Mouse (Mus musculus) limb, embryonic 14.5 days (tissue): ENCODE data around the gene Amigo1. TPM values are rescaled to one million over a fixed set of nuclear protein-coding genes. Genes with fewer than 3 reads are reported as not detected.
A peak's percentile ranks its signal among the peaks of the same experiment; 100 is the strongest.

Experiments
- ATAC-seq: fragments of 200-750 bp; cut with Nextera tagmentation; 2 replicates; pipeline ENCODE4 v1.8.0; 2017; ENCODE audit warnings: low read depth, moderate number of reproducible peaks, moderate TSS enrichment; ENCODE audit not compliant: low FRiP score
- DNase-seq: peaks from one replicate; pipeline ENCODE4 v3.0.0-alpha.2; 2015; ENCODE audit warnings: low spot score
- H3K27ac ChIP-seq: fragments of 300-500 bp; sonication (generic); replicated peaks from 2 replicates; pipeline ENCODE4 v1.5.1; 2014; ENCODE audit warnings: low read depth, mild to moderate bottlenecking, low read length, moderate library complexity, mixed read lengths
- H3K27me3 ChIP-seq: fragments of 300-500 bp; sonication (generic); 2 replicates; pipeline ENCODE4 v1.6.1; 2014; ENCODE audit warnings: low read length, mixed read lengths; ENCODE audit not compliant: control insufficient read depth, insufficient read depth
- H3K36me3 ChIP-seq: fragments of 300-500 bp; sonication (generic); 2 replicates; pipeline ENCODE4 v1.6.1; 2014; ENCODE audit warnings: mild to moderate bottlenecking, low read length, moderate library complexity, mixed read lengths; ENCODE audit not compliant: control insufficient read depth, insufficient read depth
- H3K4me1 ChIP-seq: fragments of 300-500 bp; sonication (generic); 2 replicates; pipeline ENCODE4 v1.6.1; 2014; ENCODE audit warnings: antibody characterized with exemption, low read length, mixed read lengths; ENCODE audit not compliant: control insufficient read depth, insufficient read depth
- H3K4me2 ChIP-seq: fragments of 300-500 bp; sonication (generic); replicated peaks from 2 replicates; pipeline ENCODE4 v1.6.1; 2014; ENCODE audit warnings: low read depth, mild to moderate bottlenecking, low read length, moderate library complexity; ENCODE audit not compliant: severe bottlenecking
- H3K4me3 ChIP-seq: fragments of 300-500 bp; sonication (generic); replicated peaks from 2 replicates; pipeline ENCODE4 v1.5.1; 2014; ENCODE audit warnings: low read length
- H3K9ac ChIP-seq: fragments of 300-500 bp; sonication (generic); 2 replicates; pipeline ENCODE4 v1.6.1; 2014; ENCODE audit warnings: mild to moderate bottlenecking, low read depth, low read length, moderate library complexity; ENCODE audit not compliant: severe bottlenecking
- H3K9me3 ChIP-seq: fragments of 300-500 bp; sonication (generic); 2 replicates; pipeline ENCODE4 v1.6.1; 2016; ENCODE audit warnings: low read length; ENCODE audit not compliant: control insufficient read depth
- POLR2A ChIP-seq: fragments of 200-500 bp; IDR thresholded peaks from 2 replicates; pipeline ENCODE4 v1.8.0; 2012; ENCODE audit warnings: inconsistent platforms, mild to moderate bottlenecking, moderate library complexity, borderline replicate concordance; ENCODE audit not compliant: insufficient read depth, insufficient read length; ENCODE audit errors: extremely low read depth
- WGBS: fragments of 180-500 bp; shearing (Covaris S2); extraction: QIAGEN DNeasy Blood & Tissue Kit; methylation state at CpG from one replicate; pipeline ENCODE4 v1.1.7; 2014; 5-methylcytosine and 5-hydroxymethylcytosine counted together
- polyA plus RNA-seq, 2 experiments: library from polyadenylated mRNA; depleted of rRNA in 1 of 2; stranded (reverse) in 1 of 2; unstranded in 1 of 2; fragments of >200 nt; fragmentation: Nextera tagmentation in 1 of 2; extraction: Ambion mirVana in 1 of 2; gene quantifications; 2 replicates each; pipeline versions ENCODE4 v1.2.1 to v1.2.3; 2012 to 2014

Gene Amigo1
- polyA plus RNA-seq, 2 experiments = 5.4 to 11.3 TPM

- TF ChIP-seq POLR2A = no peak
- DNase-seq (peak; percentile 89), ATAC-seq (peak; percentile 56; the same call in 1 of the 2 replicates)
- Histone ChIP-seq H3K4me3 (no peak overlapping the region), H3K27me3 (no peaks in the 10 kb centered on the region), H3K27ac (peak overlapping the region; percentile 9; the same call in 1 of the 2 replicates), H3K9ac (no peak overlapping the region), H3K9me3 (no peaks in the 10 kb centered on the region), H3K4me2 (no peak overlapping the region), H3K4me1 (peaks cover 13% of the 10 kb centered on the region), H3K36me3 (no peaks in the 10 kb centered on the region; the same call in 1 of the 2 replicates)
- 65% methylated on average over 11 of the region's 11 CpGs for WGBS
These were observed 38.5 kb upstream of the Amigo1 start for GRCm38 (mm10) chr3:108147386-108148235.

- no peak for ATAC-seq
- Histone ChIP-seq H3K4me2 (no peak overlapping the region), H3K27ac (no peak overlapping the region), H3K9ac (no peak overlapping the region), H3K4me1 (no peaks in the 10 kb centered on the region), H3K4me3 (no peak overlapping the region), H3K36me3 (no peaks in the 10 kb centered on the region), H3K9me3 (no peaks in the 10 kb centered on the region), H3K27me3 (no peaks in the 10 kb centered on the region)
- no peak for DNase-seq
- 86% methylated on average over 3 of the region's 3 CpGs for WGBS
- TF ChIP-seq POLR2A = no peak
These were observed 33.8 kb upstream of the Amigo1 start for GRCm38 (mm10) chr3:108152290-108152689.

- Histone ChIP-seq H3K9me3 (no peaks in the 10 kb centered on the region), H3K27ac (no peak within 1 kb of the TSS), H3K9ac (no peak within 1 kb of the TSS), H3K4me1 (no peaks in the 10 kb centered on the region), H3K36me3 (no peaks in the 10 kb centered on the region), H3K4me3 (no peak within 1 kb of the TSS), H3K27me3 (no peaks in the 10 kb centered on the region), H3K4me2 (no peak within 1 kb of the TSS)
- WGBS = 40% methylated on average over 4 of the region's 4 CpGs
- no peak for ATAC-seq
- no peak for TF ChIP-seq POLR2A
- no peak for DNase-seq
These were observed 31.5 kb upstream of the Amigo1 start, which contains the start of gene Gpr61 for GRCm38 (mm10) chr3:108154656-108155055. Gene Gpr61, minus strand, starts transcription at chr3:108154882.

- H3K4me3 ChIP-seq = no peak overlapping the region
- H3K27ac ChIP-seq = no peak overlapping the region
- H3K4me2 ChIP-seq = no peak overlapping the region
- peak; percentile 77; the same call in 1 of the 2 replicates for ATAC-seq
- 0 out of 2 replicates have a peak overlapping the region, but pooled peaks have one; percentile 7 for H3K9ac ChIP-seq
- H3K36me3 ChIP-seq = no peaks in the 10 kb centered on the region
- H3K27me3 ChIP-seq = no peaks in the 10 kb centered on the region
- 71% methylated on average over 9 of the region's 9 CpGs for WGBS
- no peak for DNase-seq
- no peaks in the 10 kb centered on the region for H3K4me1 ChIP-seq
- H3K9me3 ChIP-seq = no peaks in the 10 kb centered on the region
- TF ChIP-seq POLR2A = no peak
These were observed 27.6 kb upstream of the Amigo1 start for GRCm38 (mm10) chr3:108158383-108159037.

GRCm38 (mm10) chr3:108164091-108164490 is 22.0 kb upstream of the Amigo1 start:
- H3K4me1 ChIP-seq = peaks cover 40% of the 10 kb centered on the region
- no peak for ATAC-seq
- TF ChIP-seq POLR2A = no peak
- H3K36me3 ChIP-seq = no peaks in the 10 kb centered on the region
- 0 out of 2 replicates have a peak overlapping the region, but pooled peaks have one; percentile 5 for H3K9ac ChIP-seq
- no peaks in the 10 kb centered on the region for H3K27me3 ChIP-seq
- WGBS = 74% methylated on average over 5 of the region's 5 CpGs
- no peak overlapping the region for H3K27ac ChIP-seq
- no peaks in the 10 kb centered on the region for H3K9me3 ChIP-seq
- DNase-seq = no peak
- H3K4me3 ChIP-seq = no peak overlapping the region
- H3K4me2 ChIP-seq = no peak overlapping the region
